14 mouse cellular contexts compared by ENCODE assay signal in genomic region chr16:76685562-76685961, GRCm38 (mm10).
DNase-seq lines count a peak whose midpoint lies in the region; ATAC-seq and TF ChIP-seq lines count a peak whose summit lies in the region.
"Had no signal": no experiment of that assay in that cellular context is flagged by ENCODE, and none has a peak within 500 bp of the region (broad histone marks: within the 10 kb centered on the region; RNA-seq: fewer than 3 reads in every experiment).

No protein-coding gene starts in this region.

- 43% methylated on average over 8 of the region's 8 CpGs for WGBS in neural tube, embryonic 11.5 days
- WGBS in embryonic facial prominence, embryonic 14.5 days: 19% methylated on average over 8 of the region's 8 CpGs
- 33% methylated on average over 8 of the region's 8 CpGs for WGBS in midbrain, embryonic 11.5 days
- WGBS in stomach, postnatal 0 days: 41% methylated on average over 8 of the region's 8 CpGs

- H3K4me2 ChIP-seq in neural tube, embryonic 11.5 days (ENCODE audit: low read depth): no peak overlapping the region
- peak overlapping the region; percentile 30 for H3K4me2 ChIP-seq in embryonic facial prominence, embryonic 14.5 days (ENCODE audit: low read depth, low read length)
- no peak overlapping the region for H3K4me2 ChIP-seq in midbrain, embryonic 11.5 days
- H3K4me2 ChIP-seq in stomach, postnatal 0 days (replicated peaks; ENCODE audit: low read depth): no peak overlapping the region
- H3K4me2 ChIP-seq: lung, embryonic 15.5 days had no signal

- H3K4me1 ChIP-seq in neural tube, embryonic 11.5 days (ENCODE audit: control insufficient read depth, insufficient read depth, low read length): no peaks in the 10 kb centered on the region
- H3K4me1 ChIP-seq in embryonic facial prominence, embryonic 14.5 days (ENCODE audit: control insufficient read depth, insufficient read depth, low read length): peaks cover 7% of the 10 kb centered on the region
- no peaks in the 10 kb centered on the region for H3K4me1 ChIP-seq in midbrain, embryonic 11.5 days (ENCODE audit: control insufficient read depth, insufficient read depth, low read length)
- no peaks in the 10 kb centered on the region for H3K4me1 ChIP-seq in stomach, postnatal 0 days (replicated peaks; ENCODE audit: control insufficient read depth, insufficient read depth)

- H3K36me3 ChIP-seq in neural tube, embryonic 11.5 days (ENCODE audit: control insufficient read depth, insufficient read depth, low read length): no peaks in the 10 kb centered on the region
- no peaks in the 10 kb centered on the region for H3K36me3 ChIP-seq in embryonic facial prominence, embryonic 14.5 days (ENCODE audit: control insufficient read depth, insufficient read depth, low read length)
- H3K36me3 ChIP-seq in midbrain, embryonic 11.5 days (ENCODE audit: control insufficient read depth, insufficient read depth, low read length): no peaks in the 10 kb centered on the region
- no peaks in the 10 kb centered on the region for H3K36me3 ChIP-seq in stomach, postnatal 0 days (ENCODE audit: control insufficient read depth, insufficient read depth, low read length)
- H3K36me3 ChIP-seq: lung, embryonic 15.5 days had no signal

- no peak for DNase-seq in neural tube, embryonic 11.5 days (ENCODE audit: low spot score)
- no peak for DNase-seq in neural tube, embryonic 10.5 days (ENCODE audit: extremely low spot score, low spot score)
- DNase-seq in embryonic facial prominence, embryonic 14.5 days (ENCODE audit: low spot score): peak; percentile 80
- DNase-seq in midbrain, embryonic 11.5 days (ENCODE audit: low spot score, missing footprints): peak; percentile 88
- DNase-seq in stomach, postnatal 0 days (ENCODE audit: low spot score): no peak
- DNase-seq in left cerebral cortex, postnatal 36 days (ENCODE audit: low spot score in 2 of 2): no peak
- DNase-seq in natural killer cell, adult 2 months (ENCODE audit: low spot score in 2 of 2): no peak
- DNase-seq in kidney, postnatal 25 days: no peak
- DNase-seq: cerebellum, adult 9-11 months; heart, postnatal 36 days; layer of hippocampus, postnatal 36 days; thymus, adult 18-20 months had no signal

- ATAC-seq in neural tube, embryonic 11.5 days (ENCODE audit: insufficient read depth, low FRiP score, low TSS enrichment): peak; percentile 71; the same call in 1 of the 2 replicates
- ATAC-seq in embryonic facial prominence, embryonic 14.5 days (ENCODE audit: low read depth): no peak; the same call in 1 of the 2 replicates
- ATAC-seq in midbrain, embryonic 11.5 days (ENCODE audit: low FRiP score): peak; percentile 52; the same call in 1 of the 2 replicates
- ATAC-seq in stomach, postnatal 0 days (ENCODE audit: low FRiP score, low TSS enrichment): 0 out of 2 replicates have a peak, but pooled peaks have one; percentile 29

- no peaks in the 10 kb centered on the region for H3K27me3 ChIP-seq in neural tube, embryonic 11.5 days (ENCODE audit: control insufficient read depth, insufficient read depth, low read length)
- H3K27me3 ChIP-seq in embryonic facial prominence, embryonic 14.5 days (replicated peaks; ENCODE audit: control insufficient read depth, insufficient read depth, low read length): no peaks in the 10 kb centered on the region
- H3K27me3 ChIP-seq in midbrain, embryonic 11.5 days (ENCODE audit: control insufficient read depth, insufficient read depth, low read length): no peaks in the 10 kb centered on the region
- no peaks in the 10 kb centered on the region for H3K27me3 ChIP-seq in stomach, postnatal 0 days (ENCODE audit: control insufficient read depth, insufficient read depth, low read length)
- H3K27me3 ChIP-seq: CH12.LX; lung, embryonic 15.5 days had no signal

- no peak overlapping the region for H3K9ac ChIP-seq in neural tube, embryonic 11.5 days (ENCODE audit: low read length)
- no peak overlapping the region for H3K9ac ChIP-seq in embryonic facial prominence, embryonic 14.5 days (ENCODE audit: low read depth, low read length)
- H3K9ac ChIP-seq in midbrain, embryonic 11.5 days (ENCODE audit: low read length): no peak overlapping the region
- no peak overlapping the region for H3K9ac ChIP-seq in stomach, postnatal 0 days (ENCODE audit: low read length)
- H3K9ac ChIP-seq: lung, embryonic 15.5 days had no signal

- intact Hi-C loops in left cerebral cortex, postnatal 36 days (cut with DNase I): no loop called here

- no peak overlapping the region for H3K4me3 ChIP-seq in neural tube, embryonic 11.5 days (ENCODE audit: low read depth, low read length)
- H3K4me3 ChIP-seq in embryonic facial prominence, embryonic 14.5 days (ENCODE audit: low read depth, low read length): no peak overlapping the region
- no peak overlapping the region for H3K4me3 ChIP-seq in midbrain, embryonic 11.5 days (ENCODE audit: low read depth, low read length)
- no peak overlapping the region for H3K4me3 ChIP-seq in stomach, postnatal 0 days (ENCODE audit: low read depth, low read length)
- H3K4me3 ChIP-seq: lung, embryonic 15.5 days had no signal

- no peaks in the 10 kb centered on the region for H3K9me3 ChIP-seq in neural tube, embryonic 11.5 days (ENCODE audit: control insufficient read depth, low read length)
- no peaks in the 10 kb centered on the region for H3K9me3 ChIP-seq in embryonic facial prominence, embryonic 14.5 days (ENCODE audit: control insufficient read depth, low read length)
- H3K9me3 ChIP-seq in midbrain, embryonic 11.5 days (ENCODE audit: control insufficient read depth, low read length): no peaks in the 10 kb centered on the region
- H3K9me3 ChIP-seq in stomach, postnatal 0 days (ENCODE audit: control insufficient read depth, low read length): no peaks in the 10 kb centered on the region
- H3K9me3 ChIP-seq: lung, embryonic 15.5 days had no signal

- TF ChIP-seq EP300 in stomach, postnatal 0 days (optimal IDR thresholded peaks at IDR 0.05): no peak

- TF ChIP-seq CTCF in stomach, postnatal 0 days (IDR thresholded peaks at IDR 0.05; ENCODE audit: low read depth): no peak

- no peak overlapping the region for H3K27ac ChIP-seq in neural tube, embryonic 11.5 days (ENCODE audit: low read depth, low read length)
- H3K27ac ChIP-seq in embryonic facial prominence, embryonic 14.5 days (replicated peaks; ENCODE audit: low read depth, low read length): no peak overlapping the region
- no peak overlapping the region for H3K27ac ChIP-seq in midbrain, embryonic 11.5 days (ENCODE audit: low read depth, low read length)
- H3K27ac ChIP-seq in stomach, postnatal 0 days (replicated peaks): no peak overlapping the region
- H3K27ac ChIP-seq: lung, embryonic 15.5 days had no signal

Comparison
In these comparisons a context has a peak if more than half of its experiments do, and no peak if none do; other contexts are left out.
1. DNase-seq: peak in embryonic facial prominence, embryonic 14.5 days (single experiment) and midbrain, embryonic 11.5 days (single experiment); none in neural tube, embryonic 11.5 days (single experiment), neural tube, embryonic 10.5 days (single experiment), stomach, postnatal 0 days (single experiment), left cerebral cortex, postnatal 36 days (0 of 2), natural killer cell, adult 2 months (0 of 2) and kidney, postnatal 25 days (0 of 2).